Mouse (Mus musculus) Patski (cell line): ENCODE measurements around the gene Lmod1. TPM values are rescaled to one million over a fixed set of nuclear protein-coding genes. Genes with fewer than 3 reads are reported as not detected.
"Not testable (repeated sequence)": the region's sequence is repeated elsewhere in the genome, so short reads cannot be mapped to it uniquely, and the experiment has no call there.

ENCODE experiments used
- ATAC-seq: fragments of 100-300 bp; one replicate; pipeline ENCODE4 v1.8.0; 2021
- CTCF ChIA-PET: fragments of 350-600 bp; sonication (Branson Sonifier 250); formaldehyde crosslinking; loops from one replicate; lab custom pipeline; 2022; ENCODE audit warnings: inconsistent platforms; lab: Charles Lee
- POLR2A ChIA-PET: fragments of 350-600 bp; sonication (Branson Sonifier 250); formaldehyde crosslinking; loops from one replicate; lab custom pipeline; 2022; ENCODE audit warnings: antibody characterized with exemption, inconsistent platforms; lab: Charles Lee
- DNase-seq: peaks from one replicate; pipeline ENCODE4 v3.0.0-alpha.2; 2011; ENCODE audit warnings: low read depth, low spot score
- H3K27me3 ChIP-seq: fragments of 371-371 bp; one replicate; pipeline ENCODE4 v1.5.1; 2021
- CTCF ChIP-seq: fragments of 100-300 bp; IDR thresholded peaks from one replicate; pipeline ENCODE4 v1.5.1; 2021
- in situ Hi-C: fragments of 300-500 bp; cut with MboI; formaldehyde crosslinking; loops from 3 replicates; pipeline ENCODE4 v1.11.1; 2018; ENCODE audit warnings: low pct_unique_long_range_greater_than_20kb, mixed read lengths
- polyA plus RNA-seq: library from polyadenylated mRNA; unstranded; gene quantifications from one replicate; pipeline ENCODE4 v1.2.3, GENCODE M21; 2021

The Lmod1 gene
- polyA plus RNA-seq, 1 experiment from 2014 or later: 2.1 TPM

- in situ Hi-C loops: no loop called here
- DNase-seq (no peak), ATAC-seq (no peak)
- no peaks in the 10 kb centered on the region for H3K27me3 ChIP-seq
- ChIA-PET CTCF (interaction anchor here (1.1 to 2.0 kb wide), 3 partner anchors 11 to 201 kb away, joined by 3 to 5 read pairs (median 4); no protein-coding TSS in a partner anchor), POLR2A (interaction anchor here (0.6 to 1.2 kb wide), 2 partner anchors 143 to 201 kb away, joined by 3 to 4 read pairs; no protein-coding TSS in a partner anchor)
- no peak for TF ChIP-seq CTCF
These were observed 48.6 kb downstream of the Lmod1 start for GRCm38 (mm10) chr1:135373171-135373677.

- no peak for TF ChIP-seq CTCF
- ATAC-seq: peak; percentile 40
- peak; percentile 17 for DNase-seq
- ChIA-PET POLR2A (interaction anchor here (0.9 to 1.6 kb wide), 5 partner anchors 15 to 202 kb away, joined by 3 to 6 read pairs (median 3); partner anchors contain the start of gene Ipo9), CTCF (interaction anchor here (1.1 kb wide), 1 partner anchor 25 kb away, joined by 4 read pairs; no protein-coding TSS in a partner anchor)
- H3K27me3 ChIP-seq: no peaks in the 10 kb centered on the region
- in situ Hi-C loops: no loop called here
These were observed 49.7 kb downstream of the Lmod1 start for GRCm38 (mm10) chr1:135374175-135374867.

DNA sequence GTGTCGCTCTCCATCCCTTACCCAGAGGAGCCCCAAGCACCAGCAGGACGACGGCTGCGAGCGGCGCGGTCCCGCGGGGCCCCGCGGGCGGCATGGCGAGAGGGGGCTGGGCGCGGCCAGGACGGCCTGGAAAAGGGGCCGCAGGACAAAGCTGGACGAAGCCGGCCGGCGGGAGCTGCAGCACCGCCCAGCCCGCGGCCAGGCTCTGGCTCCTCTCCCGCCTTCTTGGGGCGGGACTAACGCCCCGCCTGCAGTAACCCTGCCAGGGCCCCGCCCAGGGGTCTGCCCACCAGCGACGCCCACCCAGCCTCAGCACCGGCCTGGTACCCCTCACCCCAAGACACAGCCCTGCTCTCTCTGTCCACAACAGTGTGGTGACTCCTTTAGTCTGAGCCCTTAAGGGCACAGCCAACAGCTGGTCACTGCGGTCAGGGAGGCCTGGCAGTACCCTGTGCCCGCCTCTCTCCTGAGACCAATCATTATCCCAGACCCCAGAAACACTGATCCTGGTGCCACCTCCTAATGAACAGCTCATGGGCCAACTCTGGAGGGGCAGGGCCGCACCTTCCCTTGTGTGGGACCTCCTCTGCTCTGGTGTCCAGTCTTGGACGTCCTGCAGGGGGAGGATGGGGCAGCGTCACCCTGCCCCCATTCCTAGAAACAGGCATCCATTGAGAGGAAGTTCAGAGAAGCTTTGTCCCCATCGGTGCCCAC is 50.4 kb downstream of the Lmod1 start, which contains the start of gene Shisa4:
Gene Shisa4, minus strand, starts transcription at position 370 of the 714 bp plus-strand sequence.
- ChIA-PET CTCF (interaction anchor here (1.4 kb wide), 1 partner anchor 205 kb away, joined by 3 read pairs; no protein-coding TSS in a partner anchor), POLR2A (interaction anchor here (0.9 to 1.6 kb wide), 4 partner anchors 14 to 55 kb away, joined by 3 to 6 read pairs (median 3); partner anchors contain the start of gene Ipo9)
- DNase-seq (no peak), ATAC-seq (peak; percentile 65)
- H3K27me3 ChIP-seq: no peaks in the 10 kb centered on the region
- in situ Hi-C loops: no loop called here
- no peak for TF ChIP-seq CTCF

DNA sequence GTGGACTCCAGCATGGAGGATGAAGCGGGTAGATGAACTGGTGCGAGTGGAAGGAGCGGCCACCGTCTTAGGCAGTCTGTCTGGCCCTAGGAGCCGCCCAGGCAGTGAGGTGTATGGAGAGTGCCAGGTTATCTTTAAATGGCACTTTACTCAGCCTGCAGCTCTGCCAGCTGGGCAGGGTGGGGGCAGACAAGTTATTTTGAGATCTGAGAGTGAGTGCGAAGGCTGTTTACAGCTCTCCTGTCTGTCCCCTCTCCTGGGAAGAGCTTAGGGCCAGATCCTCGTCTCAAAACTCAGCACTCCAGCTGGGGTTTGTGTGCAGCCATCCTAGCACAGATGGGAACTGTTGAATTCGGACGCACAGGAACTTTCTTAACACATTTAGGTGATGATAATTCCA is 54.0 kb downstream of the Lmod1 start:
- POLR2A ChIA-PET: interaction anchor here (0.5 to 0.9 kb wide), 2 partner anchors 233 to 298 kb away, joined by 3 to 4 read pairs; no protein-coding TSS in a partner anchor
- CTCF ChIA-PET: interaction anchor here (1.1 to 1.2 kb wide), 2 partner anchors 15 to 27 kb away, joined by 3 to 4 read pairs; no protein-coding TSS in a partner anchor

GRCm38 (mm10) chr1:135379048-135379447 is 54.4 kb downstream of the Lmod1 start:
- DNase-seq: no peak
- CTCF ChIA-PET: interaction anchor here (1.2 kb wide), 1 partner anchor 14 kb away, joined by 3 read pairs; no protein-coding TSS in a partner anchor
- ATAC-seq: no peak
- POLR2A ChIA-PET: interaction anchor here (0.5 to 0.9 kb wide), 2 partner anchors 233 to 298 kb away, joined by 3 to 4 read pairs; no protein-coding TSS in a partner anchor
- no peaks in the 10 kb centered on the region for H3K27me3 ChIP-seq
- TF ChIP-seq CTCF: no peak
- in situ Hi-C loops: no loop called here

More for the DNA sequence above, 54.0 kb downstream of the Lmod1 start:
- in situ Hi-C loops: no loop called here
- TF ChIP-seq CTCF: no peak
- H3K27me3 ChIP-seq: no peaks in the 10 kb centered on the region
- no peak for ATAC-seq
- DNase-seq: no peak

DNA sequence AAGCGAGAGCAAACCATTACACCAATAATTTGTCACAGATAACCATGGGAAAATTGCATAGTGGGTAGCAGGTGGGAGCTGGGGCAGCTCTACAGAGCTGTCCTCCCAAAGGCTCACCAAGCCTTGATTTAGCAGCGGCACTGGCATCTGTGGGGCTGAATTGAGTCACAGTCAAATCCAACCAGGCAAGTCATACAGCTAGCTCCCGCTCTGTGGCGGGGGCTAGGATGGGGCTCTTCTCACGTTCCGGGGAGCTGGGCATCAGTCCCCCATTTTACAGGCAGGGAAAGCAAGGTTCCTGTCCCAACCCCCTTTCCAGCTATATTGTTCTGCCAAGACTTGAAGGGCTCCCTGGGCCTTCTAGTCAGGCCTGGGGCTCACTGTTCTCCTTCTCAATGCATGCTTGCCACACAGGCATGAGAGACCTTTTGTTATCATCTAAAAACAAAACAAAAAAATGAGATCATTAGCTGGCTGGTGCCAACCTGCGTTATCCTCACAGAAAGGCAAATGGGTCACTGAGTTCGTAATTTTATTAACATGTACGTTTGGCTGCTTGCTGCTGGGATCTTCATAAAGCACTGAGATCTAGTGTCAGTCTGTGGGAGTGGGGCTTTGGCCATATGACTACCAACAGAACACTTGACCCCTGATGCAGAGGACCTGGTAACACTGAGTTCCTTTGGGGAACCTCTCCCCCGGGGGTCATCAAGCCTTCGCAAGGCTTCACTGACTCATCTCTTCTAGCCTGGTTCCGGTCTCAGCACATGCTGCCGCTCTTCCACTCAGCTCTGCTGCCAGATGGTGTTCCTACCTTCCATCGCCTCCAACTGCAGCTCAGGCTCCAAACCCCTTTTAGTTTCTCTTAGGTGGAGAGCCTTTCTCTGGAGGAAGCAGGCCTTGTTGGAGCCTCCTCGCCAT is 55.7 kb downstream of the Lmod1 start:
- DNase-seq (no peak), ATAC-seq (no peak)

DNA sequence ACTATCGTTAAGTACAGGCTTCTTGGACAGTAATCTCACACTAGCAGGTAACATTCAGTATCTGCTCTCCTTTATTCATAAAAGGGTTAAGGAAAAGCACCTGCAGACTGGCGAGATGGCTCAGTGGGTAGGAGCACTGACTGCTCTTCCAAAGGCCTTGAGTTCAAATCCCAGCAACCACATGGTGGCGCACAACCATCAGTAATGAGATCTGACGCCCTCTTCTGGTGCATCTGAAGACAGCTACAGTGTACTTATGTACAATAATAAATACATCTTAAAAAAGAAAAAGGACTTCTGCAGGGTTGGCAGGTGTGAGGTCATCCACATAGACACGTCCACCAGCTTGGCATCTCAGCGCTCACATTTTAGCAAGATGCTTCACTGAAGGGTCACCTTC is 57.0 kb downstream of the Lmod1 start:
- DNase-seq, POLR2A ChIA-PET, H3K27me3 ChIP-seq, ATAC-seq, in situ Hi-C loops: not testable (repeated sequence)
- CTCF ChIA-PET: interaction anchor here (0.7 kb wide), 1 partner anchor 209 kb away, joined by 3 read pairs; no protein-coding TSS in a partner anchor

More for the DNA sequence above, 55.7 kb downstream of the Lmod1 start:
- H3K27me3 ChIP-seq: no peaks in the 10 kb centered on the region
- no peak for TF ChIP-seq CTCF
- ChIA-PET POLR2A (interaction anchor here (0.6 to 1.1 kb wide), 2 partner anchors 52 to 373 kb away, joined by 3 to 5 read pairs; no protein-coding TSS in a partner anchor), CTCF (interaction anchor here (0.9 kb wide), 1 partner anchor 20 kb away, joined by 3 read pairs; no protein-coding TSS in a partner anchor)
- in situ Hi-C loops: no loop called here

DNA sequence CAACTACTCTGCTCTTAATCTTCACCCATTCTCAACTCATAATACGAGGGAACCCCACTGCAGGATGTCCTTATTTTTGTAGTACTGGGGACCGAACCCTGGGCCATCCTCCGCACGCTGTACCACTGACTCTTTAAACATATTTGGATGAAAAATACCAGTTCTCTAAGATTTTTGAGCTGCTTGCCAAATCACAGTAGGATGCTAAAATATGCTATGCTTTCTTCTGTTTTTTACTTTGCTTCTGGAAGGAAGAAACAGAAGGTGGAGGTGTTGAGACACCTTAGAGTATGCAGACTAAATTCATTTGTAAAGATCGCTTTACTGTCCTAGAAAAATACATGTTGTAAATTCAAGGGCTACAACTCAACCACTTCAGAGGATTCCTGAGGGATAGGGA is 59.6 kb downstream of the Lmod1 start:
- H3K27me3 ChIP-seq: no peaks in the 10 kb centered on the region
- no peak for TF ChIP-seq CTCF
- no peak for ATAC-seq
- ChIA-PET CTCF (interaction anchor here (1.2 to 1.6 kb wide), 2 partner anchors 11 to 13 kb away, joined by 5 read pairs; no protein-coding TSS in a partner anchor), POLR2A (no interaction called here)
- no peak for DNase-seq
- in situ Hi-C loops: no loop called here

DNA sequence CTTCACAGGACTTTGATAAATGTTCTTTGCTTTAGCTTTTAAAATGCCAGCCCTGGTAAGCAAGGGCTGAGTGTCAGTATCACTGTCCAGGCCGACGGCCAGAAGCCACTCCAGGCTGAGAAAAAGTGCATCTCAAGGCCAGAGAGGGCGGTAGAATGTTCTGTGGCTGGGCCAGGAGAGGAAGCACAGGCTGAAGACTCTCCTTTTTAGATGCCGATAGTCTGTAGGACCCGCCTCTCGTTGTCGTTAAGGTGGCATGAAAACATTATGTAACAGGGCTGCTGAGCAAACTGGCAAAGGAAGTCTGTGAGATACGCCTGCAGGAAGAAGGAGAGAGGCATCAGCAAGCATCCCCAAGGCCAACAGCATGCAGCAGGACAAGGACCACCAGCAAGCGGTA is 60.6 kb downstream of the Lmod1 start:
- no peak for ATAC-seq
- no peaks in the 10 kb centered on the region for H3K27me3 ChIP-seq

More for the DNA sequence above, 60.6 kb downstream of the Lmod1 start:
- in situ Hi-C loops: no loop called here
- DNase-seq: no peak
- ChIA-PET POLR2A (no interaction called here), CTCF (no interaction called here)
- TF ChIP-seq CTCF: no peak
